Mouse (Mus musculus) spleen, adult 2 months (tissue): ENCODE measurements around the gene 1700069L16Rik. TPM values are rescaled to one million over a fixed set of nuclear protein-coding genes. Genes with fewer than 3 reads are reported as not detected.

Experiments
- DNase-seq, 2 experiments: peaks; one replicate each; pipeline versions ENCODE4 v3.0.0 to v3.0.0-alpha.2; 2012 to 2021; ENCODE audit warnings: low spot score in 2 of 2, low read depth in 1 of 2
- H3K27ac ChIP-seq: fragments of 200-500 bp; 2 replicates; pipeline ENCODE4 v1.5.1; 2012; ENCODE audit warnings: low read length, inconsistent platforms; ENCODE audit not compliant: insufficient read depth
- H3K27me3 ChIP-seq: fragments of 200-500 bp; 2 replicates; pipeline ENCODE4 v1.6.1; 2012; ENCODE audit warnings: mild to moderate bottlenecking, moderate library complexity, low read length, inconsistent platforms; ENCODE audit not compliant: control insufficient read depth, insufficient read depth
- H3K36me3 ChIP-seq: fragments of 200-500 bp; 2 replicates; pipeline ENCODE4 v1.6.1; 2012; ENCODE audit warnings: mild to moderate bottlenecking, low read length, inconsistent platforms; ENCODE audit not compliant: control insufficient read depth, insufficient read depth
- H3K4me1 ChIP-seq: fragments of 200-500 bp; 2 replicates; pipeline ENCODE4 v1.6.1; 2011; ENCODE audit warnings: inconsistent platforms; ENCODE audit not compliant: control insufficient read depth, insufficient read depth, insufficient read length
- H3K4me3 ChIP-seq: fragments of 200-500 bp; 2 replicates; pipeline ENCODE4 v1.5.1; 2011; ENCODE audit warnings: mild to moderate bottlenecking, inconsistent platforms; ENCODE audit not compliant: insufficient read depth, insufficient read length; ENCODE audit errors: extremely low read depth
- CTCF ChIP-seq: fragments of 200-500 bp; IDR thresholded peaks from 2 replicates; pipeline ENCODE4 v1.5.1; 2011; ENCODE audit warnings: mild to moderate bottlenecking, inconsistent platforms; ENCODE audit not compliant: insufficient read depth, insufficient read length, insufficient replicate concordance; ENCODE audit errors: extremely low read depth
- POLR2A ChIP-seq: fragments of 200-500 bp; IDR thresholded peaks from 2 replicates; pipeline ENCODE4 v1.6.1; 2011; ENCODE audit warnings: low read depth, low read length, inconsistent platforms
- WGBS: fragments of 180-500 bp; shearing (Covaris S2); methylation state at CpG from one replicate; pipeline ENCODE4 v1.1.7; 2018; 5-methylcytosine and 5-hydroxymethylcytosine counted together
- polyA plus RNA-seq: library from polyadenylated mRNA; depleted of rRNA; stranded (reverse); fragments of >200 nt; gene quantifications from 2 replicates; pipeline ENCODE4 v1.2.3, GENCODE M21; 2012

The 1700069L16Rik gene
- polyA plus RNA-seq, 1 experiment, result not detected

- Histone ChIP-seq H3K27ac (no peak overlapping the region), H3K27me3 (no peaks in the 10 kb centered on the region), H3K4me3 (no peak overlapping the region), H3K4me1 (no peaks in the 10 kb centered on the region), H3K36me3 (no peaks in the 10 kb centered on the region)
- TF ChIP-seq POLR2A (no peak), CTCF (no peak)
- 59% methylated on average over 12 of the region's 12 CpGs for WGBS
- no peak for DNase-seq
These were observed 845 bp upstream of the 1700069L16Rik start for GRCm38 (mm10) chr5:113725417-113725816.

DNA sequence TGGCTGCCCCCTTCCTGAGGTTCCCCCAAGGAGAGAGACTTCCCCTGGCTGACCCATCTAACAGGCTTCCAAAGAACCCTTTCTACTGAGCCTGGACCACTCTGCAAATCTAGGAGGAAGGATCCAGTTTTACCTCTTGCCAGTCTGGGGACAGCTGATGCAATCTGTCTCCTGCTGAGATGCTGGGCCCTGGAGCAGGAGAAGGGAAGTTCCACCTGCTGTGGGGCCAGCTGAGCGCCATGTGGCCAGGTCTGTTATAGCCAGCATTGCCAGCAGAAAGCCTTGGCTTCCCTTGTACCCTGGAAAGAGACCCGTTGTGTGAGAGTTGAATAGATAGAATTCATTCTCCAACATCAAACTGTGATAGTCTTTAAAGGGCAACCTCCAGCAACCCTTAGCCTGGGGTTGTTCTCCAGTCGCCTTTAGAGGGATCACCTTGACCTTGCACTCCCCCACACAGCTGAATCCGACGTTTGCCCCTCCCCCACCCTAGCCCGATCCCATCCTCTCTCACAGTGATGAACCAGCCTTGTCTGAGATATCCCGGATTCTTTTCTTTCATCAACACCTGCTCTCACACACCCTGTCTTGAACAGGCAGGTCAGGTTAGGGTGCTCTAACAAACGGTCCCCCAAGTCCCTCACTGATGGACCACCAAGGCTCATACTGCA, 870 bp downstream of the 1700069L16Rik start:
- no peak for DNase-seq
- no peak overlapping the region for H3K4me3 ChIP-seq
- WGBS, result 39% methylated on average over 8 of the region's 8 CpGs
- TF ChIP-seq CTCF, result no peak
- TF ChIP-seq POLR2A, result no peak
- H3K27me3 ChIP-seq, result no peaks in the 10 kb centered on the region
- H3K4me1 ChIP-seq, result no peaks in the 10 kb centered on the region
- no peak overlapping the region for H3K27ac ChIP-seq
- H3K36me3 ChIP-seq, result no peaks in the 10 kb centered on the region

DNA sequence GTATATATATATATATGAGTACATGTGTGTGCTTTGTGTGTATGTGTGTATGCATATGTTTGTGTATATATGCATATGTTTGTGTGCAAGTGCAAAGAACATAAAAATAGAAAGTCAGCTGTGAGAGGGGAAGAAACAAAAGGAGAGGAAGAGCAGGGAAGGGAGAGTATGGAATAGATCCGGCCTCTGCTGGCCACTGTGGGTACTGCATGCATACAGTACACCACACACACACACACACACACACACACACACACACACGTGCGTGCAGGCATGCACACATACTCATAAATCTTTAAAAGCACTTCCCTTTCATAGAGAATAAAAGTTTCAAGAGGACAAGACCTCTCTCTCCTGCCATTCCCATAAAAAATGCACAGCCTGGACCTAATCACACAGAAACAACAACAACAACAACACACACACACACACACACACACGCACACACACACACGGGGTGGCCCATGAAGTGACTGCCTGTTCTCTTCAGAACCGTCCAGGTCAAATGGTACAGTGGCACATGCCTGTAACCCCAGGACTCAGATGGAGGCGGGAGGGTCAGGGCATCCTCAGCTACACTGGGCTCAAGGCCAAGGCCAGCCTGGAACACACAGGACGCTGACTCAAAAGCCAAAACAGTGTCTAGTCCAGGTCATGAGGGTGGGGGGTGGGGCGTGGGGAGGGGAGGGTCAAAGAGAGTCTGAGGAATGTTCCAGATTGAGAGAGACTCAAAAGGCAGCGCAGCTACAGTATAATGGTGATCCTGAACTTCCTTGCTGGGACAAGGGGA, 2.2 kb downstream of the 1700069L16Rik start:
- no peaks in the 10 kb centered on the region for H3K36me3 ChIP-seq
- no peaks in the 10 kb centered on the region for H3K4me1 ChIP-seq
- H3K27ac ChIP-seq, result no peak overlapping the region
- 85% methylated on average over 10 of the region's 10 CpGs for WGBS
- no peaks in the 10 kb centered on the region for H3K27me3 ChIP-seq
- no peak overlapping the region for H3K4me3 ChIP-seq
- TF ChIP-seq CTCF (no peak), POLR2A (no peak)
- no peak for DNase-seq

DNA sequence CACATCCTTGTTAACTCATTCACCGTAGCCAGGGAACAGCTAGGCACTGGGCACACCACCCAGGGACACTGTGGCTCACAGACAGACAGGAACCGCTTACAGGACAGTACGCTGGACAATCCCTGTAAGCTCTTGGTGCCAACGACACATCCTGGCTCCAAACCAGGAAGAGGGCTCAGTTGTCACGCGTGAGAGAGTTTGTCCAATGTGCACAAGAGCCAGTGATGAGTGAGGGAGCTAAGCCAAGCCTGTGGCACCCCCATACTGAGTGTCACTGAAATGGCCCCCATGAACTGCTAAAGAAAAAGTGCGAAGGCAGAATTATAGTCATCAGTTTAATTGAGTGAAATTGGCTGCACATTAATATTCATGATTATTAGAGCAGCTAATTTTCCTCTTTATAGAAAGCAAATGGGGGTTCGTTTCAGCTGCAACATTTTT, 5.3 kb downstream of the 1700069L16Rik start:
- TF ChIP-seq CTCF (no peak), POLR2A (no peak)
- H3K36me3 ChIP-seq, result no peaks in the 10 kb centered on the region
- no peak overlapping the region for H3K4me3 ChIP-seq
- H3K4me1 ChIP-seq, result no peaks in the 10 kb centered on the region
- H3K27me3 ChIP-seq, result no peaks in the 10 kb centered on the region
- no peak for DNase-seq
- H3K27ac ChIP-seq, result no peak overlapping the region
- WGBS, result 77% methylated on average over 8 of the region's 8 CpGs

DNA sequence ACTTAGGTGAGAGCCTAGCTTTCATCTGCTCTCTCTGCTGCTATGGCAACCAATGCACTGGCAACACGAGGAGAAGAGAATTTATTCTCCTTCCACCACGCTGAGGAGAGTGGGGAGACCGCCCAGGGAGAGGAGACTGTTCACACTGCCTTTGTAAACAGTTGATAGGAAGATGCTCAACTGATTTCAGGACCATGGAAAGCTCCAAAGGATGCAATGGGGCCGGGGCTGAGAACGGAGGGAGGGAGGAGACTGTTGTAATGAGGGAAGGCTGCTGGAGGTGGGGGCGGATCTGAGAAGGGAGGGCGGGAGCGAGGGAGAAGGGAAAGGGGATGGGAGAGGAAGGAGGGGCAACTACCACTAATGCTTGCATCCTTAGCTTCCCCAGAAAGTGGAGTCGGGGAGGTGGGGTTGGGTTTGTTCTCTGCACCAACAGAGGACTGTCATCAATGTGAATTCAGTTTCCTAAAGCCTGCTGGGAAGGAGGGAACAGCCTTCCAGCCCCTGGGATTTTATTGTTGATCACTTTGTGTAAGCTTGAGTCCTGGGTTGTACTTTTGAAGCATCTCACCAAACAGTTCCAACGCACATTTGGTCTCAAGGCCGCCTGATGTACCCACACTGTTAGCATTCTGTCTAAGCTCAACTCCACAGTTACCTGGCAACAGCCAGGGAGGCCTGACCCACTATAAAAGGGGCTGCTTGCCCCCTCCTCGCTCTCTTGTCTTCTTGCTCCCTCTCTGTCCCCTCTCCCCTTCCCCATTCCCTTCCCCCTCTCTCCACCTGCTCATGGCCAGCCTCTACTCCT, 7.8 kb downstream of the 1700069L16Rik start:
- 24% methylated on average over 10 of the region's 12 CpGs for WGBS

GRCm38 (mm10) chr5:113712861-113713260, 11.7 kb downstream of the 1700069L16Rik start:
- TF ChIP-seq POLR2A (no peak), CTCF (no peak)
- H3K27me3 ChIP-seq, result no peaks in the 10 kb centered on the region
- H3K27ac ChIP-seq, result no peak overlapping the region
- 75% methylated on average over 2 of the region's 2 CpGs for WGBS
- H3K4me3 ChIP-seq, result no peak overlapping the region
- DNase-seq, result no peak
- no peaks in the 10 kb centered on the region for H3K36me3 ChIP-seq
- no peaks in the 10 kb centered on the region for H3K4me1 ChIP-seq

More for the DNA sequence above, 7.8 kb downstream of the 1700069L16Rik start:
- TF ChIP-seq CTCF (no peak), POLR2A (no peak)
- H3K27me3 ChIP-seq, result no peaks in the 10 kb centered on the region
- no peak overlapping the region for H3K27ac ChIP-seq
- H3K4me3 ChIP-seq, result no peak overlapping the region
- H3K36me3 ChIP-seq, result no peaks in the 10 kb centered on the region
- H3K4me1 ChIP-seq, result no peaks in the 10 kb centered on the region
- DNase-seq, result no peak
